Mouse (Mus musculus) CD4-positive, CD25-positive, alpha-beta regulatory T cell, adult 4 months (primary cell): ENCODE data around the gene Lrrfip2. TPM values are rescaled to one million over a fixed set of nuclear protein-coding genes. Genes with fewer than 3 reads are reported as not detected.

ENCODE experiments used
- ATAC-seq: one replicate; pipeline ENCODE4 v1.8.0; 2017
- polyA plus RNA-seq, 2 experiments: library from polyadenylated mRNA; unstranded; fragments of 100-300 nt; shearing (Covaris generic); gene quantifications; one replicate each; pipeline ENCODE4 v1.2.1; 2017

Gene Lrrfip2
- polyA plus RNA-seq, 2 experiments from 2014 or later: 8.2 to 9.6 TPM

DNA sequence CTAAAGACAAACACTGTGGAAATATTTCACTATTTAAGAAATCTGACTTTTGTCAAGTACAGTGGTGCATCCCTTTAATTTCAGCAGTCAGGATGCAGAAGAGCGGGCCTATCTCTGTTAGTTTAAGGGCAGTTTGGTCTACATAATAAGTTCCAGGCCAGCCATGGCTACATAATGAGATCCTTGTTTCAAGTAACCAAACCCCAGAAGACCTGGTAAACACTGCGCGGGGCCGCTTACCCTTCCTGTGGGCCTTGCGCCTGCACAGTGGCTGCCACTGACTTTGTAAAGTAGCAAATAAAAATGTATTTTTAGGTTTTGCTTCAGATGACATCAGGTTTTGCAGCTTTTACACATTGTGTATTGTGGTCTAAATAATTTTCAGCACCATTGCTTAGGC lies 106.0 kb downstream of the Lrrfip2 start:
- no peak for ATAC-seq

GRCm38 (mm10) chr9:111228446-111228845 lies 111.1 kb downstream of the Lrrfip2 start:
- no peak for ATAC-seq

GRCm38 (mm10) chr9:111234701-111235100 lies 117.3 kb downstream of the Lrrfip2 start:
- no peak for ATAC-seq

- ATAC-seq: no peak
Measured at GRCm38 (mm10) chr9:111237726-111238125, 120.3 kb downstream of the Lrrfip2 start.

DNA sequence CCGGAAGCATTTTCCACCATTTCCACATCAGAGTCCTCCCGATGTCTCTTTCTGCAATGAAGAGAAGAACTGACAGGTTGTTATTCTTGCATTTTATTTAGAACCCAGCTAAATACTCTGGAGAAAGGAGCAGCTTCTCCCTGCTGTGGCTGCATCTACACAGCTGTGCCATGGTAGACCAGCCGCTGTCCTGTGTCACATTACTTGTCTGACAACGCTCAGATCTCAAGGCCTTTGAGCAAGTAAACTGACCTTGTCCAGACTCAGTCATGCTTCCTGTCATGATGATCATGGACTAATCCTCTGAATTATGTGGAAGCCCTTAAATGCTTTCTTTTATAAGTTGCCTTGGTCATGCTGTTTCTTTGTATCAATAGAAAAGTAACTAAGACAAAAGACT lies 122.4 kb downstream of the Lrrfip2 start:
- ATAC-seq: no peak

GRCm38 (mm10) chr9:111243384-111243783 lies 126.0 kb downstream of the Lrrfip2 start:
- ATAC-seq: no peak

DNA sequence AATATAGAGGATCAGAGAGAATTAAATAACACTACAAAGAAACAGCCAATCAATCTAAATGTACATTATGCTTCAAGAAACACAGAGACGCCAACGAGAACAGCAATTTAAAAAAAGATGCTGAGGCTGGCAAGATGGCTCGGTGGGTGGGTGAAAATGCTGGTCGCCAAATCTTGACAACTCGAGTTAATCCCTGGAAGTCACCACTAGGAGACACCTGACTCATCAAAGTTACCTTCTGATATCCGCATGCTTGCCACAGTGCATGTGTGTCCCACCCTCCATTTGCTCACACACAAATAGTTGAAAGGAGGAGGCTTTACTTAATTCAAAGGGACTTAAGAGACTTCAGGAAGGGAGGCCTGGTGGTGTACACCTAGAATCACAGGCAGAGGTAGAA lies 128.2 kb downstream of the Lrrfip2 start:
- no peak for ATAC-seq

GRCm38 (mm10) chr9:111247682-111248246 lies 130.4 kb downstream of the Lrrfip2 start:
- ATAC-seq: no peak

DNA sequence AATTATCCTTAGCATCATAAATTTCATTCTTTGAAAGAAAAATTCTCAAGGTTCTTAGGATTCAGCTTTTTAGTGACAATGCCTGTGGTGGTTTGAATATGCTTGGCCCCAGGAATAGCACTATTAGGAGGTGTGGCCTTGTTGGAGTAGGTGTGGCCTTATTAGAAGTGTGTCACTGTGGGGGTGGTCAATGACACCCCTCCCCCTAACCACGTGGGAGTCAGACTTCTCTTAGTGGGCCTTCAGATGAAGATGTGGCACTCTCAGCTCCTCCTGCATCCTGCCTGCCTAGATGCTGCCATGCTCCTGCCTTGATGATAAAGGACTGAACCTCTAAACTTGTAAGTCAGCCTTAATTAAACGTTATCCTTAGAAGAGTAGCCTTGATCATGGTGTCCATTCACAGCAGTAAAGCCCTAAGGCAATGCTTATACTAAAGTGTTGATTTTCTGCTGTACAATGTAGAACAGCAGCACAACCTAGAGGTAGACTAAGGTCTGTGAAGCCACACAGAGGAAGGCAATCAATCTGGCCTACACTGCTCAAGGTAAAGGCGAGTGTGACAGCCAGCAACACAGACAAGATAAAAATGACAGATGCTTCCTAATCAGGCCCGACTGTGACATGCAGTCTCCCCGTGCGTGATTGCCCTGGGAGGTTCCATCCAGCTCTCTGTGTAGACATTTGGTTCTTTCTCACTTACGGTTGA lies 134.9 kb downstream of the Lrrfip2 start:
- no peak for ATAC-seq

DNA sequence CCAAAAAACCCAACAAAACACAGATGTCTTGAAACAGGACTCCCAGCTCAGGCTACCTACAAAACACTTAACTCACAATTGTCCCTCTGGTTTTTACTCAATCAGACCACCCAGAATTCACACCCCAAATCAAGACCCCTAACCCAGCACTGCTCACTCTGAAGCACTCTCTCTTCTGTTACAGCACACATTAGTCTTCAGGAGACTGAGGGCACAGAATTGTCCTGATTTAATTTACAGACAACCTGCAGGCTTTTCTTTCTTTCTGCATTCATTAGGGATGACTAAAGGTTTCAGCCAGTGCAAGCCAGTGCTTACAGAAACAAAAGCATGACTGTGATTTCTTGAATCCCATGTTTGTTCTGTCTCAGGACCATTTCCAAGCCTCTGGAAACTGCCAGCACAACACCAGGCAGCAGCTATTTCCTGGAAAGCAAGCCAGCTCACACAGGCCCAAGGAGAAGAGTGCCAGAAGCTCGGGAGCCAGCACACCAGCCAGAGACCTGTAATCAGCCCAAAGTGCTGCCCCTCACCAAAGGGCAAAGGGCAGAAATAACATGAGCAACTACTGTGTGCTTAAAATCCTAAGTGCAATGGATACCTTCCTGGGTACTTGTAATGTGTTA lies 143.1 kb downstream of the Lrrfip2 start:
- no peak for ATAC-seq

DNA sequence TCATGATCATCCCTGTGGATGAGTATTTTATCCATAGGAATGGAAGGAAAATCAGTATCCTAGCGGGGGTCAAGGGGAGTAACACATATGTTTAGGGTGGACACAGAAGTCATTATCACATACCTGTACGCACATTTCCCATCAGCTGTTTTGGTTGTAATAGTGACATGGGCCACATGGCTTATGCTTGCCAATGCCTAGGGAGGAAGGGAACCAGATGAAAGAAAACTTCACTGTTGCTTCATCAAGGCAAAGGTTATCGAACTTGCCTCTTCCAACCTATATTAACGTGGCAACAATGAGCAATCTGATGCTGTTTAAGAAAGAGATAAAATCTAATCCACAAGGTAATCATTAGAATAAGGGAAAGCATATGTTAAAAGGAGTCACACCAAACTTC lies 144.0 kb downstream of the Lrrfip2 start:
- no peak for ATAC-seq

DNA sequence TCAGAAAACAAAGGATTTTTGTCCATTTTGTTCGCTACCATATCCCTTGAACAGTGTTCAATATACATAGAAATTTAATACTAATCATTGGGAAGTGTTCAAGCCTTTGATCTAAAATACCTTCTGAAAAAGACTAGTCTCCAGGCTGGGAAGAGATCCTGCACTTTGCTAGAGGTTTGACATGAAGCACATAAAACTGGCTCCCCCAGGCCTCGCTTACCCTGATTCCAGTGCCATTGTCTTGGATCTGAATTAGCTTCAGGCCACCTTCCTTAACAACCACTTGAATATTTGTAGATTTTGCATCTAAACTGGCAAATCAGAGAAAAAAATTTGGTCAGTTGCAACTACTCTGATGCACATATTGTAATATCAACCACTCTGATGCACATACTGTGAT lies 150.6 kb downstream of the Lrrfip2 start:
- no peak for ATAC-seq

GRCm38 (mm10) chr9:111270606-111271005 lies 153.2 kb downstream of the Lrrfip2 start:
- no peak for ATAC-seq

DNA sequence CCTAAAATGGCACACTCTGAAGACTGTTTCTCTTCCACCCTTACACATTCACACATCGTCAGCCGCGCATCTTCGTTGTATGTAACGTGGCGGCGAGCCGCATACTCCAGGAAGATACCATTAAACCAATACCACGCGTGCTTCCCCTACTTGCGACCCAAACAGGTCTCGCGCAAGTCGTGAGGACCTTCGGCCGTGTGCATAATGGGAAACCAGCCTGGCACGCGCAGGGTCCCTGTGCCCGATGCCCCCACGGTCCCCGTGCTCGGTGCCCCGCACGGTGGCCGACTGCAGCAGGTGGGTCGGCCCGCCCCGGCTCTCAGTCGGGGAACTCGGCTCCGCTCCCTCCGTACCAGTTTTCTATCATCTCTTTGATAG lies 153.7 kb downstream of the Lrrfip2 start:
- peak; percentile 14 for ATAC-seq

DNA sequence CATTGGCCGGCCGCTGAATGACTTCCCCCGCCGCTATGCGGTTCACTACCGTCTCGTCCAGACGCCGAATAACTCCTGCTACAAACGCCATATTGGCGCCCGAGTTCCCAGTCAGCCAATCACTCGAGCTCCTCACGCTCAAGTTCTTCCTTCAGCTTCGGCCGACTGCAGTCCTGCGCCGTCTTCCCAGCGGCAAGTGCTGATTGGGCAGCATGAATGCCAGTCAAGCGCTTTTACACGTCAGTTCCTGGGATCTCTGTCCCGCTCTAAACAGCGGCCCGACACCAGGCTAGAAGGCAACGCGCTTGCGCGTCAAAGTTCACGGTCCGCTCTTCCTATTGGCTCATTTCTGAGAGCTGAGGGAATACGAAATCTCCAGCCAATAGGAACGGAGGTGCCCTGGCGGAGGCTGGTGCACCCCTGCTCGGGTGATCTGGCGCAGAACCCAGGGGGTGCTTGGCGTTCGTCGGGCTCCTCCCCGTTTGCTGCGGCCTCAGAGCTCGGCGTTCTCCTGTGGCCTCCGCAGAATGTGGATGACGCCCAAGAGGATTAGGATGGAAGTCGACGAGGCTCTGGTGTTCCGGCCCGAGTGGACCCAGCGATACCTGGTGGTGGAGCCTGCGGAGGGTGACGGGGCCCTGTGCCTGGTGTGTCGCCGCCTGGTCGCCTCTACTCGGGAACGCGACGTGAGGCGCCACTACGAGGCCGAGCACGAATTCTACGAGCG lies 154.2 kb downstream of the Lrrfip2 start, which contains the start of the genes Mlh1 and Epm2aip1:
Mlh1 (minus strand) TSS at position 358 of the 727 bp plus-strand sequence.
Epm2aip1 (plus strand) TSS at position 496 of the 727 bp plus-strand sequence.
- peak; percentile 90 for ATAC-seq

GRCm38 (mm10) chr9:111272356-111272755 lies 155.0 kb downstream of the Lrrfip2 start:
- ATAC-seq: no peak

DNA sequence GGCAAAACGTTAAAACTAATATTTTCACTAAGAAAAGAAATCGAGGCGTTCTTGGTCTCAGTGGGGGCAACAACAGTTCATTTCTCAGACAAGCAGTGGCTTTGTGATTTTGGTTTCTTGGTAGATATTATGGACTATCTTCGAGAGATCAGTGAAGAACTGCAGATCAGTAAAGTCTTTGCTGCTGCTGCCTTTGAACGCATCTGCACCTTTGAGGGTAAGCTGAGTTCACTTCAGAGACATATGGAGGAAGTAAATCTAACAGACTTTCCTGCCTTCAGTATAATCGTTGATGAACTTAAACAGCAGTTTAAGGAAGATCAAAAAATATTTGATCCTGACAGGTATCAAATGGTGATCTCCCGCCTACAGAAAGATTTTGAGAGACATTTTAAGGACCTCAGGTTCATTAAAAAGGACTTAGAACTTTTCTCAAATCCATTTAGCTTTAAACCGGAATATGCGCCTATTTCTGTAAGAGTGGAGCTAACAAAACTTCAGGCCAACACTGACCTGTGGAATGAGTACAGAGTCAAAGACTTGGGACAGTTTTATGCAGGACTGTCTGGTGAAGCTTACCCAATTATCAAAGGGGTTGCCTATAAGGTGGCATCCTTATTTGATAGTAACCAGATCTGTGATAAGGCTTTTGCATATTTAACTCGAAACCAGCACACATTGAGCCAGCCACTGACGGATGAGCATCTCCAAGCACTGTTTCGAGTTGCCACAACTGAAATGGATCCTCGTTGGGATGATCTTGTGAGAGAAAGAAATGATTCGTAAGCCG lies 155.8 kb downstream of the Lrrfip2 start:
- ATAC-seq: no peak

- no peak for ATAC-seq
Measured at GRCm38 (mm10) chr9:111273958-111274357, 156.6 kb downstream of the Lrrfip2 start.

- ATAC-seq: no peak
Measured at GRCm38 (mm10) chr9:111275156-111275555, 157.8 kb downstream of the Lrrfip2 start.
